Mouse (Mus musculus) liver, embryonic 14.5 days (tissue): ENCODE results near the gene Gm49320.

ENCODE experiments used
- CTCF ChIP-seq: IDR thresholded peaks from 2 replicates; pipeline ENCODE4 v1.5.1; 2016; ENCODE audit warnings: antibody characterized with exemption, low read depth, control low read depth
- EP300 ChIP-seq: IDR thresholded peaks from 2 replicates; pipeline ENCODE4 v1.6.1; 2016; ENCODE audit warnings: antibody characterized with exemption, low read depth

DNA sequence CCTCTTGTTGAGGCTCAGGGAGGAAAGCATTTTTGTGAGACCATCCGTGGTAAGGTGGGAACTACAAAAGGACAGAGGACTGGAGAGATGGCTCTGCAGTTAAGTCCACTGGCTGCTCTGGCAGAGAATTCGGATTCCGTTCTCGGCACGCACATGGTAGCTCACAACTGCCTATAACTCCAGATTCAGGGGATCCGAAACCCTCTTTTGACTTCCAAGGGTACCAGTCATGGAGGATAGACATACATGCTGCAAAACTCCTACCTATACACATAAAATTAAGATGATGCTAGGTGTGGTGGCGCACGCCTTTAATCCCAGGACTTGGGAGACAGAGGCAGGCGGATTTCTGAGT is 37.4 kb downstream of the Gm49320 start:
- TF ChIP-seq CTCF: no peak
- no peak for TF ChIP-seq EP300
